Mouse (Mus musculus) embryonic facial prominence, embryonic 12.5 days (tissue): ENCODE results near the gene Nlrc3. TPM values are rescaled to one million over a fixed set of nuclear protein-coding genes. Genes with fewer than 3 reads are reported as not detected.

Experiments
- ATAC-seq: fragments of 200-750 bp; cut with Nextera tagmentation; 2 replicates; pipeline ENCODE4 v1.8.0; 2017; ENCODE audit not compliant: insufficient number of reproducible peaks, insufficient read depth, low FRiP score, low TSS enrichment
- H3K27ac ChIP-seq: fragments of 300-500 bp; sonication (generic); 2 replicates; pipeline ENCODE4 v1.5.1; 2016; ENCODE audit warnings: mild to moderate bottlenecking
- H3K27me3 ChIP-seq: fragments of 300-500 bp; sonication (generic); 2 replicates; pipeline ENCODE4 v1.6.1; 2016; ENCODE audit warnings: mild to moderate bottlenecking, moderate library complexity
- H3K36me3 ChIP-seq: fragments of 300-500 bp; sonication (generic); 2 replicates; pipeline ENCODE4 v1.6.1; 2016; ENCODE audit warnings: mild to moderate bottlenecking
- H3K4me1 ChIP-seq: fragments of 300-500 bp; sonication (generic); 2 replicates; pipeline ENCODE4 v1.6.1; 2016
- H3K4me2 ChIP-seq: fragments of 300-500 bp; sonication (generic); replicated peaks from 2 replicates; pipeline ENCODE4 v1.6.1; 2016; ENCODE audit warnings: mild to moderate bottlenecking, moderate library complexity
- H3K4me3 ChIP-seq: fragments of 300-500 bp; sonication (generic); 2 replicates; pipeline ENCODE4 v1.5.1; 2016; ENCODE audit warnings: mild to moderate bottlenecking
- H3K9ac ChIP-seq: fragments of 300-500 bp; sonication (generic); 2 replicates; pipeline ENCODE4 v1.6.1; 2016; ENCODE audit warnings: mild to moderate bottlenecking, moderate library complexity
- H3K9me3 ChIP-seq: fragments of 300-500 bp; sonication (generic); 2 replicates; pipeline ENCODE4 v1.6.1; 2016; ENCODE audit warnings: mild to moderate bottlenecking, moderate library complexity
- WGBS: fragments of 180-500 bp; shearing (Covaris S2); methylation state at CpG from one replicate; pipeline ENCODE4 v1.1.7; 2016; 5-methylcytosine and 5-hydroxymethylcytosine counted together
- microRNA-seq: library from miRNA; unstranded; fragments of <30 nt; microRNA quantifications from one replicate; pipeline ENCODE4, GENCODE M21; 2017
- polyA plus RNA-seq: library from polyadenylated mRNA; unstranded; fragments of >200 nt; fragmentation: Nextera tagmentation; extraction: Ambion mirVana; gene quantifications from 2 replicates; pipeline ENCODE4 v1.2.1, GENCODE M21; 2016

The Nlrc3 gene
- polyA plus RNA-seq, 1 experiment from 2014 or later = 0.79 TPM

GRCm38 (mm10) chr16:3923966-3924365, 52.5 kb downstream of the Nlrc3 start:
- peak overlapping the region; percentile 89 for H3K27ac ChIP-seq
- WGBS = 30% methylated on average over 4 of the region's 4 CpGs
- H3K4me1 ChIP-seq = 0 out of 2 replicates have a peak, but pooled peaks cover 6% of the 10 kb centered on the region
- no peak overlapping the region for H3K4me2 ChIP-seq
- ATAC-seq = peak; percentile 81
- H3K9me3 ChIP-seq = no peaks in the 10 kb centered on the region
- peaks cover 50% of the 10 kb centered on the region for H3K36me3 ChIP-seq
- H3K4me3 ChIP-seq = no peak overlapping the region
- no peaks in the 10 kb centered on the region for H3K27me3 ChIP-seq
- no peak overlapping the region for H3K9ac ChIP-seq

- ATAC-seq = no peak
- Histone ChIP-seq H3K4me3 (no peak overlapping the region), H3K36me3 (peaks cover 48% of the 10 kb centered on the region), H3K27me3 (no peaks in the 10 kb centered on the region), H3K9ac (no peak overlapping the region), H3K27ac (peak overlapping the region; percentile 81), H3K4me2 (no peak overlapping the region), H3K4me1 (0 out of 2 replicates have a peak, but pooled peaks cover 6% of the 10 kb centered on the region), H3K9me3 (no peaks in the 10 kb centered on the region)
- 72% methylated on average over 3 of the region's 3 CpGs for WGBS
Observed at GRCm38 (mm10) chr16:3923515-3923914, 52.9 kb downstream of the Nlrc3 start.

- Histone ChIP-seq H3K27ac (no peak overlapping the region), H3K9me3 (no peaks in the 10 kb centered on the region), H3K36me3 (peaks cover 47% of the 10 kb centered on the region), H3K4me3 (no peak overlapping the region), H3K9ac (no peak overlapping the region), H3K4me2 (no peak overlapping the region), H3K4me1 (0 out of 2 replicates have a peak, but pooled peaks cover 6% of the 10 kb centered on the region), H3K27me3 (no peaks in the 10 kb centered on the region)
- 88% methylated on average over 2 of the region's 2 CpGs for WGBS
- ATAC-seq = no peak
Observed at GRCm38 (mm10) chr16:3920756-3921155, 55.7 kb downstream of the Nlrc3 start.

- peak overlapping the region; percentile 74 for H3K9ac ChIP-seq
- WGBS = 9% methylated on average over 20 of the region's 20 CpGs
- peaks cover 41% of the 10 kb centered on the region for H3K36me3 ChIP-seq
- no peaks in the 10 kb centered on the region for H3K27me3 ChIP-seq
- peak overlapping the region; percentile 32; the same call in 1 of the 2 replicates for H3K27ac ChIP-seq
- no peaks in the 10 kb centered on the region for H3K9me3 ChIP-seq
- H3K4me1 ChIP-seq = peaks cover 4% of the 10 kb centered on the region; the same call in 1 of the 2 replicates
- peak overlapping the region; percentile 71 for H3K4me2 ChIP-seq
- H3K4me3 ChIP-seq = peak overlapping the region; percentile 68
- no peak for ATAC-seq
Observed at GRCm38 (mm10) chr16:3909118-3909517, 67.3 kb downstream of the Nlrc3 start.

- Histone ChIP-seq H3K36me3 (peaks cover 42% of the 10 kb centered on the region), H3K9me3 (no peaks in the 10 kb centered on the region), H3K4me2 (peak within 1 kb of the TSS; percentile 71), H3K9ac (peak within 1 kb of the TSS; percentile 74), H3K4me1 (peaks cover 4% of the 10 kb centered on the region; the same call in 1 of the 2 replicates), H3K27ac (peak within 1 kb of the TSS; percentile 32; the same call in 1 of the 2 replicates), H3K27me3 (no peaks in the 10 kb centered on the region), H3K4me3 (peak within 1 kb of the TSS; percentile 68)
- ATAC-seq = peak; percentile 96
- under 1% methylated on average over 33 of the region's 33 CpGs for WGBS
Observed at GRCm38 (mm10) chr16:3908537-3909111, 67.8 kb downstream of the Nlrc3 start, which contains the start of the genes 1700037C18Rik and Cluap1. TSS of gene 1700037C18Rik (minus strand) at chr16:3908689. TSS of gene Cluap1 (plus strand) at chr16:3908801.

- ATAC-seq = no peak
- H3K27ac ChIP-seq = no peak overlapping the region
- no peaks in the 10 kb centered on the region for H3K27me3 ChIP-seq
- H3K9ac ChIP-seq = no peak overlapping the region
- 79% methylated on average over 2 of the region's 2 CpGs for WGBS
- H3K9me3 ChIP-seq = no peaks in the 10 kb centered on the region
- no peak overlapping the region for H3K4me3 ChIP-seq
- H3K36me3 ChIP-seq = peaks cover 40% of the 10 kb centered on the region
- peaks cover 4% of the 10 kb centered on the region; the same call in 1 of the 2 replicates for H3K4me1 ChIP-seq
- peak overlapping the region; percentile 71; the same call in 1 of the 2 replicates for H3K4me2 ChIP-seq
Observed at GRCm38 (mm10) chr16:3907471-3907870, 69.0 kb downstream of the Nlrc3 start.

- ATAC-seq = no peak
- Histone ChIP-seq H3K9ac (no peak overlapping the region), H3K27ac (no peak overlapping the region), H3K9me3 (no peaks in the 10 kb centered on the region), H3K4me1 (no peaks in the 10 kb centered on the region), H3K36me3 (peaks cover 53% of the 10 kb centered on the region), H3K4me2 (no peak overlapping the region), H3K27me3 (no peaks in the 10 kb centered on the region), H3K4me3 (no peak overlapping the region)
- WGBS = 94% methylated on average over 1 of the region's 1 CpGs
Observed at GRCm38 (mm10) chr16:3896553-3896952, 79.9 kb downstream of the Nlrc3 start.

GRCm38 (mm10) chr16:3896046-3896445, 80.4 kb downstream of the Nlrc3 start:
- H3K9ac ChIP-seq = no peak overlapping the region
- H3K4me2 ChIP-seq = no peak overlapping the region
- no peak overlapping the region for H3K27ac ChIP-seq
- H3K9me3 ChIP-seq = no peaks in the 10 kb centered on the region
- H3K4me3 ChIP-seq = no peak overlapping the region
- no peak for ATAC-seq
- H3K27me3 ChIP-seq = no peaks in the 10 kb centered on the region
- 83% methylated on average over 6 of the region's 6 CpGs for WGBS
- peaks cover 47% of the 10 kb centered on the region for H3K36me3 ChIP-seq
- no peaks in the 10 kb centered on the region for H3K4me1 ChIP-seq

GRCm38 (mm10) chr16:3895173-3895792, 81.1 kb downstream of the Nlrc3 start:
- H3K9ac ChIP-seq = no peak overlapping the region
- no peaks in the 10 kb centered on the region for H3K4me1 ChIP-seq
- WGBS = 63% methylated on average over 9 of the region's 9 CpGs
- ATAC-seq = no peak
- no peak overlapping the region for H3K4me2 ChIP-seq
- H3K4me3 ChIP-seq = no peak overlapping the region
- H3K27me3 ChIP-seq = no peaks in the 10 kb centered on the region
- peaks cover 40% of the 10 kb centered on the region for H3K36me3 ChIP-seq
- H3K9me3 ChIP-seq = no peaks in the 10 kb centered on the region
- no peak overlapping the region for H3K27ac ChIP-seq

Small RNAs within 50 kb of the gene (microRNA-seq; reads per million reads assigned to microRNA genes)
- gene Gm23493 = not detected

Other genes with a start within 250 kb of the Nlrc3 start
- 57.6 and 62.8 TPM in 2 replicates for gene Zfp263, start 232.5 kb downstream of the Nlrc3 start, polyA plus RNA-seq
- 0.42 and 0.59 TPM in 2 replicates for gene Olfr15, start 145.8 kb downstream of the Nlrc3 start, polyA plus RNA-seq
- gene Zfp174, start 129.4 kb downstream of the Nlrc3 start, polyA plus RNA-seq = 1.7 and 1.9 TPM in 2 replicates
- 56.6 and 58.3 TPM in 2 replicates for gene Naa60, start 104.3 kb downstream of the Nlrc3 start, polyA plus RNA-seq
- gene Zfp597, start 92.1 kb downstream of the Nlrc3 start, polyA plus RNA-seq = 6.1 and 8.3 TPM in 2 replicates
- 2.1 and 2.3 TPM in 2 replicates for gene Gm20695, start 92.0 kb downstream of the Nlrc3 start, polyA plus RNA-seq
- 8.8 and 9.6 TPM in 2 replicates for gene 1700037C18Rik, start 67.9 kb downstream of the Nlrc3 start, polyA plus RNA-seq
- gene Cluap1, start 67.8 kb downstream of the Nlrc3 start, polyA plus RNA-seq = 32.6 and 33.1 TPM in 2 replicates
- 25.0 and 26.9 TPM in 2 replicates for gene Slx4, start 27.1 kb upstream of the Nlrc3 start, polyA plus RNA-seq
- 6.1 and 6.9 TPM in 2 replicates for gene Dnase1, start 60.3 kb upstream of the Nlrc3 start, polyA plus RNA-seq
- 77.9 and 83.8 TPM in 2 replicates for gene Trap1, start 101.2 kb upstream of the Nlrc3 start, polyA plus RNA-seq
- gene Crebbp, start 237.4 kb upstream of the Nlrc3 start, polyA plus RNA-seq = 41.5 and 42.2 TPM in 2 replicates